Mouse (Mus musculus) brain, adult 10 weeks (tissue): Measurements from ENCODE around the gene Nrk. TPM values are rescaled to one million over a fixed set of nuclear protein-coding genes. Genes with fewer than 3 reads are reported as not detected.

Experiments
- polyA plus RNA-seq: library from polyadenylated mRNA; stranded (reverse); fragments of 350-450 nt; fragmentation: Illumina TruSeq; extraction: RNeasy Lipid Tissue Mini Kit (QIAGEN cat#74804); gene quantifications from one replicate; pipeline ENCODE4 v1.2.3, GENCODE M21; 2015; ENCODE audit warnings: low read depth, low replicate concordance

Nrk gene
- polyA plus RNA-seq: not detected

DNA sequence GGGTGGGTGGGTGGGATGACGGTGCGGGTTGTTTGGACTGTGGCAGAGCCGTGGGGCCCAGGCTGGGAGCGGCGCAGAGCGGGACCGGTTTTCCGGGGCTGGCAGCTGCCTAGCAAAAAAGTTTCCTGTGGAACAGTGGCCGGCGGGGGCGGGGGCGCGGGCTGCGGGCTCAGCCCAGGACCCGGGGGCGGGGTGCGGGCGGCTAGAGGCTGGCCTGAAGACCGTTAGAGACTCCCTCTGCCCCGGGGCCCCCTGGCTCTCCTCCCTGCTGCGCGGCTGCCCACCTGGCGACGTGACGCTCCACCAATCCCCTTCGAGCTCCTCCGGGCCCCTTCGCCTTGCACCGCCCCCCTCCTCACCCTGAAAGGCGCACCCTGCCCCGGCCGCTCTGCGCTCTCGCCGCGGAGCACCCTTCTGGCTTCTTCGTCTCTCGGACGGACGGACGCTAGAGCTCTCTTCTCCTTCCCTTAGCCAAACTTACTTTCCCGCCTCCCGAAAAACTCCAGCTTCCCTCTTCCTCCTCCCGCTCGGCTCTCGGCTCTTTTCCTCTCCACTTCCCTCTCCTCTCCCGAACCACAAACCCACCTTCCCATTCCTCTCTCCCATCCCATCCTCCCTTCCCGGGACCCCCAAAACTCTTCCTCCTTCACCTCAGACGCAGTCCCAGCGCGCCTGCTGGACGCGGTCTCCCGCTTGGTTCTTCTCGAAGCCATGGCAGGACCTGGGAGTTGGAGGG lies at the start of gene Nrk:
Nrk (plus strand) TSS at position 390 of the 736 bp plus-strand sequence.

Other genes with a start within 250 kb of the Nrk start
- not detected for gene Serpina7, start 170.8 kb downstream of the Nrk start, polyA plus RNA-seq
- gene 4930513O06Rik, start 171.8 kb downstream of the Nrk start, polyA plus RNA-seq: not detected